Mouse (Mus musculus) common myeloid progenitor, adult 5-6 weeks (primary cell): Measurements from ENCODE around the gene Dcaf4. TPM values are rescaled to one million over a fixed set of nuclear protein-coding genes. Genes with fewer than 3 reads are reported as not detected.
A peak's percentile ranks its signal among the peaks of the same experiment; 100 is the strongest.

Experiments used
- ATAC-seq: replicated peaks from 2 replicates; pipeline ENCODE4 v1.8.0; 2016; ENCODE audit warnings: low read depth, mild to moderate bottlenecking, moderate TSS enrichment, inconsistent platforms; ENCODE audit not compliant: poor library complexity, severe bottlenecking
- total RNA-seq: library from RNA; stranded (forward); fragments of 200-1000, 187-1606 nt; gene quantifications from 2 replicates; pipeline ENCODE4 v1.2.3, GENCODE M21; 2017

Dcaf4 gene
- total RNA-seq, 1 experiment from 2014 or later, result 27.1 TPM

GRCm38 (mm10) chr12:83495248-83495960 is 24.9 kb upstream of the Dcaf4 start:
- ATAC-seq, result no peak

- no peak for ATAC-seq
These were observed 24.3 kb upstream of the Dcaf4 start for GRCm38 (mm10) chr12:83495961-83496282.

DNA sequence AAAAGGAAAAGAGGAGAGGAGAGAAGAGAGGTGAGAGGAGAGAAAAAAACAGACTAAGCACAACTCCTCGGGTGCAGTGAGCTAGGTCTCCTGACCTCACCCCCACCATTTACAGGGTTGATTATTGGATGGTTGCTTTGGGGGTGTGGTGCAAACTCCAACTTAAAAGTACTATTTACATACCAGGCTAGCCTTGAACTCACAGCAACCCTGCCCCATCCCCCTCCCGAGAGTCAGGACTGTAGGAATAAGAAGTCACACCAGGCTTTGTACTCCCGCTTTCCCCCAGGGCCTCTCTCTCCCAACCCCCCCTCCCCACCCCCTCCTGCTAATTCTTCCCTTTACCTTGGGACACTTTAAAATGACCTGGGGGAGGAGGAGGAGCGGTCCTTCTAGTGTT is 23.9 kb upstream of the Dcaf4 start:
- no peak for ATAC-seq

- peak; percentile 66 for ATAC-seq
These were observed 23.5 kb upstream of the Dcaf4 start for GRCm38 (mm10) chr12:83496736-83497135.

- ATAC-seq, result no peak
These were observed 22.3 kb upstream of the Dcaf4 start for GRCm38 (mm10) chr12:83497959-83498358.

DNA sequence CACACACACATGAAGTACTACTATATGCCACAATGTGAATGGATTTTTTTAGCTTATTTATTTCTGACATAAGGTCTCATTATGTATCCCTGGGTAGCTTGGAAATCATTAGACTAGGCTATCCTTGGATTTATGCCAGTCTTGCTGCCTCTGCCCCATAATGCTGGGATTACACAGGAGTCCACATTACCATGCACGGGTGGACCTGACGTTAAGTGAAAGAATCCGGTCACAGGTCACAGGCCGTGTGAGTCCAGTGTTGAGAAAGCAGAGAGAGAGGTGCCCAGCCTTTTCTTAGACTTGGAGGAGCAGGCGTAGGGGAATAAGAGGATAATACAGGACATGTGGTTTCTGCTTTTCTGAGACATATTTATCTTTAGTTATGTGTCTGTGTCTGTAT is 21.0 kb upstream of the Dcaf4 start:
- ATAC-seq, result no peak

GRCm38 (mm10) chr12:83502190-83502589 is 18.1 kb upstream of the Dcaf4 start:
- peak; percentile 87 for ATAC-seq

GRCm38 (mm10) chr12:83506543-83506942 is 13.7 kb upstream of the Dcaf4 start:
- ATAC-seq, result no peak

- ATAC-seq, result no peak
These were observed 9.7 kb upstream of the Dcaf4 start for GRCm38 (mm10) chr12:83510586-83510985.

- ATAC-seq, result no peak
These were observed 7.5 kb upstream of the Dcaf4 start for GRCm38 (mm10) chr12:83512783-83513182.

- ATAC-seq, result no peak
These were observed 7.1 kb upstream of the Dcaf4 start for GRCm38 (mm10) chr12:83513185-83513584.

DNA sequence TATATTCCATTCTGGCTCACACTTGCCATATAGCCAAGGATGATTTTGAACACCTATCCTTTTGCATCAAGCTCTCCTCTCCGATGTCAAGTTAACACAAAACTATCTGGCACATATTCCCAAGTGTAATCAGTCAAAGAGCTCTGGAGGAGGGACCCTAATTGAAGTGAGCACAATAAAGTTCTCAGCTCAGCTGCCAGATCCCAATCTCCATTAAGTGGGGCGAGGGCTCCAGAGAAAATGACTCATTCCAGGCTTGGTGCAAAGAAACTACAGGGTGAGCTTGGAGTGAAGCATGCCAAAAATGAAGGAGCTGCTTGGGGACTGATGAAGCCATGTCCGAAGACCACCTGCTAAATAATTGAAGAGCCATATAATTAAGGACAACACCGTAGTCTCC is 6.0 kb upstream of the Dcaf4 start:
- ATAC-seq, result no peak

- no peak for ATAC-seq
These were observed 2.7 kb upstream of the Dcaf4 start for GRCm38 (mm10) chr12:83517580-83517979.

DNA sequence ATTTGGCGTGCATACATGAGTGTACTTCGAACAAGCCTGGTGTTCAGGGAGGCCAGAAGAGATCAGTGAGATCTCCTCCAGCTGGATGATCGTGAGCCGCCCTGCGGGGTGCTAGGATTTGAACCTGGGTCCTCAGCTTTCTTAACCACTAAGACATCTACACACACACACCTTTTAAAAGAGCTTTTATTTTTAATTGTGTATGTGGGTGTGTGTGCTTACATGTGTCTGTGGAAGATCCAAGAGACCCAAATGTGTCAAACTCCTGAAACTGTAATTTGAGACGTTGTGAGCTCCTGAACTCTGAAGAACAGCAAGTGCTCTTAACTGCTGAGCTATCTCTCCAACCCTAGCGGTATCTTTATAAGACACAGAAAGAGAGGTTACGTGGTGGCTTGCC is 817 bp downstream of the Dcaf4 start:
- ATAC-seq, result no peak

DNA sequence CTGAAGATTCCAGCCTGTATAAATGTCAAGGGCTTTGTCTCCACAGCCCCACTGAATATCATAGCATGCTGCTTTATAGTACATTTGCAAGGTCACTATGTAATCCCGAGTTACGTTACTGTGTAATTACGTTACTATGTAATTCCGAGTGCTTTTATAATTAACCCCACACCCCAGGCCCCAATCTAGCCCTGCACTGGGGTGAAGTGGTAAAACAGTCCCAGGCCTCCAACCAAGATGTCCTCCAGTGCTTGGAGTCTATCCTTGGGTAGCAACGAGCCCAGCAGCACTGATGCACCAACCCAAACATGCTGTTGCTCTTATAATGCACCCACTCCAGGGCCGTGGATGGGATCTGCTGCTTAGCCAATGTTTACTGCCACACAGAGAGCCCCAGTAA is 2.8 kb downstream of the Dcaf4 start:
- ATAC-seq, result no peak

DNA sequence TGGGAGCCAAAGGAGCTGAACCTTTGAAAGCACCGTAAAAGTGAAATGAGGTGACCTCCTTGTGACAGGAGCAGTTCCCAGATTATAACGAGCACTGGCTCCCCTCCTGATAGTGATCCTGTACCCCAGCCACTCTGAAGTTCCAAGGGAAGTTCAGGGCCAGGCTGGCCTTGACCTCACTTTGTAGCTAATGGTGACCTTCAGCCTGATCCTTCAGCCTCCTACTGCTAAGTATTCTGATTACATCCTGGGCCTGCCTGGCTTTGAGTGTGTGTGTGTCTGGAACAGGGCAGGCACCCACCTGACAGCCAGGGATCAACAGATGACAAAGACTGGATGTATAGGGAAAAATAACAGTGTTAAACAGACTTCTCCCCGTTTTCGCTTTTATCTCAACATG is 3.6 kb downstream of the Dcaf4 start:
- no peak for ATAC-seq

DNA sequence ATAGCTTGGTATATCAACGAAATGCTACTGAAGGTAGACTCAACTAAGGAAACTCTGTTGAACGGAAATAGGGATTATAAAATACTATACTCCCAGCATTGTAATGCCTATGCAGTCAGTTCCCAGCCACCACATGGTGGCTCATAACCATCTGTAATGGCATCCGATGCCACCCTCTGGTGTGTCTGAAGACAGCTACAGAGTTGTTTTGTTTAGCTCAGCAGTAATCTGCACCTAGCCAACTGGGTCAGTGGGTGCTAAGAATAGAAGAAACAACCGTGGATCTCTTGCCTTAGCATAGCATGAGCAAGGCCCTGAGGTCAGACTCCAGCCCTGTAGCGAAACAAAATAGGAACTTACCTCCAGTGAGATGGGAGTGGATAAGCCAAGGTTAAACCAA is 4.1 kb downstream of the Dcaf4 start:
- no peak for ATAC-seq

GRCm38 (mm10) chr12:83525822-83526544 is 5.7 kb downstream of the Dcaf4 start:
- ATAC-seq, result no peak

DNA sequence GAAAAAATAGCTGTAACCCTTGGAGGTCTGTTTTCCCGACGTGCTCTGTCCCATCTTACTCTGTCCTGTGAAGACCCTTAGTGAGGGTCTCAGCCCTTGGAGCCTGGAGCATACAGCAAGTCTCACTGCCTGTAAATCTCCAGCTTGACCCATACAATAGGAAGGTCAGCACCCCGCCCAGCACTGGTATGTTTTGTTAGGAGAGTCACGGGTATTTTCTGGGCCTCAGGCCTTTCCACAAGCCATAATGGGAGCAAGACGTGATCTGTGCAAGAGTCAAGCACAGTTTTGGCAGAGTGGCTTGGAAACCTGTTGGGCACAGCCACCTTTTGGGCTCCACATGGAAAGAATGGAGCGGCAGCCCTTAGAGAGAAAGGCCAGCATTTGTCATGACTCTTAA is 7.5 kb downstream of the Dcaf4 start:
- no peak for ATAC-seq

DNA sequence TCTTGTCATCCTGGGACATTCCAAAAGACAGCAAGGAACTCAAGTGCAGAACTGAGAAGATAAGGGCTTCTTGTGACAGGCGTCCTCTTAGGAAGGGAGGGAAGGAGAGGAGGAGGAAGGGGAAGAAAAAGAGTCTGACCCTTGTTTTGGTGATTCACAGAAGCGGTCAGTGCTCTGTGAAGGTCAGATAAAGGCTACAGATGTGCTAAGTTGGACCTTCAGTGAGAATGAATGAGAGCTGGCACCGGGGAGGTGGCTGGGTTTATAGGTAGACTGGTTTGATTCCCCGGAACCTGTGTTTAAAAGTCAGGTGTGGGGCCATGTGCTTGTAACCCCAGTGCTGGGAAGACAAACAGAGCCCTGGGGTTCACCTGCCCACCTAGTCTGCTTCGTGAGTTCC is 8.4 kb downstream of the Dcaf4 start:
- ATAC-seq, result no peak

DNA sequence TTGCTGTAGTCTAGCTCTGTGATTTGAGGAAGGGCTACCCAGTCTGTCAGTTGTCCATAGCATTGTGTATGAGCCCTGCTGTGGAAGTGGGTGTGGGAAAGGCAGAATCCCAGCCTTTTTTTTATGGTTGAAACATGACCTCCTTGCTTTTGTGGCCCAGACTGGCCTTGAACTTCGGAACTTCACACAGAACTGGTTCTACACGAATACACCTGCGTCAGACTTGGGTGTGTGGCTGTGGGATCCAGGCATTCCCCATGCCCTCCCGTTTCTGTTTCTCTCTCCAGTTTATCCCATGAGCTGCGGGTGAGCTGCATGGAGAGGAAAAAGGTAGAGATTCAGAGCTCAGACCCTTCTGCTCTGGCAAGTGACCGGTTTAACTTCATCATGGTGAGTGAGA is 11.7 kb downstream of the Dcaf4 start:
- ATAC-seq, result no peak

GRCm38 (mm10) chr12:83532966-83533365 is 12.7 kb downstream of the Dcaf4 start:
- ATAC-seq, result no peak
